Mouse (Mus musculus): ENCODE results near the gene 1700047I17Rik2. TPM values are rescaled to one million over a fixed set of nuclear protein-coding genes. Genes with fewer than 3 reads are reported as not detected.
"Not testable (repeated sequence)": the region's sequence is repeated elsewhere in the genome, so short reads cannot be mapped to it uniquely, and the experiment has no call there.

1700047I17Rik2 gene
- polyA plus RNA-seq, 1 experiment from 2014 or later: not detected

DNA sequence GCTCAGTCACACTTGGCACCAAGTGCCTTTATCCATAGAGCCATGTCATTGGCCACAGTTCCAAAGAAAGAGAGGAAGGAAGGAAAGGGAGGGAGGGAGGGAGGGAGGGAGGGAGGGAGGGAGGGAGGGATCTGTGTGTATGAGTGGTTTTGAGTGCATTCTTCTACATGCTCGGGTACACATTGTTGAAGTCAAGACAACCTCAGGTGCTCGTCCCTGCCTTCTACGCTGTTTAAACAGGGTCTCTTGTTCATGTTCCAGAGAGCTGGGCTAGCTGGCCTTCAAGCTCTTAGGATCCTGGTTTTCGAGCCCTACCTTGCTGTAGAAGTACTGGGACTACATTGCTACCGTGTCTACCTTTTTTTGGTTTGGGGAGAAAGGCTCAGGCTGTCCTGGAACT, 64.0 kb downstream of the 1700047I17Rik2 start:
- not testable (repeated sequence) for H3K27me3 ChIP-seq; H3K9ac ChIP-seq; H3K9me3 ChIP-seq; H3K4me3 ChIP-seq; H3K4me2 ChIP-seq; ATAC-seq (ENCODE audit: low FRiP score, low read depth); H3K27ac ChIP-seq (replicated peaks); H3K36me3 ChIP-seq; H3K4me1 ChIP-seq (replicated peaks)
- no CpG with 5 or more reads among the region's 5 CpGs for WGBS

Other genes with a start within 250 kb of the 1700047I17Rik2 start
- gene Gm20403, start 213.1 kb upstream of the 1700047I17Rik2 start, polyA plus RNA-seq (2015; fragmentation: Nextera tagmentation; extraction: Ambion mirVana): not detected in 2 replicates
- gene Baz1a, start 185.2 kb upstream of the 1700047I17Rik2 start, polyA plus RNA-seq (2015; fragmentation: Nextera tagmentation; extraction: Ambion mirVana): 7.0 and 7.1 TPM in 2 replicates
- 31.8 and 36.3 TPM in 2 replicates for gene 2700097O09Rik, start 119.5 kb upstream of the 1700047I17Rik2 start, polyA plus RNA-seq (2015; fragmentation: Nextera tagmentation; extraction: Ambion mirVana)
- 172 TPM in 2 replicates for gene Srp54a, start 119.3 kb upstream of the 1700047I17Rik2 start, polyA plus RNA-seq (2015; fragmentation: Nextera tagmentation; extraction: Ambion mirVana)
- 69.0 and 71.0 TPM in 2 replicates for gene Fam177a, start 75.1 kb upstream of the 1700047I17Rik2 start, polyA plus RNA-seq (2015; fragmentation: Nextera tagmentation; extraction: Ambion mirVana)
- 57.4 and 61.3 TPM in 2 replicates for gene Srp54b, start 44.5 kb upstream of the 1700047I17Rik2 start, polyA plus RNA-seq (2015; fragmentation: Nextera tagmentation; extraction: Ambion mirVana)
- 70.6 and 74.6 TPM in 2 replicates for gene Srp54c, start 30.6 kb downstream of the 1700047I17Rik2 start, polyA plus RNA-seq (2015; fragmentation: Nextera tagmentation; extraction: Ambion mirVana)
- 9.6 and 10.9 TPM in 2 replicates for gene 1110008L16Rik, start 100.0 kb downstream of the 1700047I17Rik2 start, polyA plus RNA-seq (2015; fragmentation: Nextera tagmentation; extraction: Ambion mirVana)
- gene Ppp2r3c, start 103.4 kb downstream of the 1700047I17Rik2 start, polyA plus RNA-seq (2015; fragmentation: Nextera tagmentation; extraction: Ambion mirVana): 20.6 and 20.9 TPM in 2 replicates
- 389 and 393 TPM in 2 replicates for gene Psma6, start 184.6 kb downstream of the 1700047I17Rik2 start, polyA plus RNA-seq (2015; fragmentation: Nextera tagmentation; extraction: Ambion mirVana)